Mouse (Mus musculus) inflammation-experienced regulatory T-cells, adult 6 months (primary cell): ENCODE results near the gene Rxra. TPM values are rescaled to one million over a fixed set of nuclear protein-coding genes. Genes with fewer than 3 reads are reported as not detected.
A peak's percentile ranks its signal among the peaks of the same experiment; 100 is the strongest.

ENCODE experiments used
- ATAC-seq: one replicate; pipeline ENCODE4 v1.8.0; 2017
- polyA plus RNA-seq, 3 experiments: library from polyadenylated mRNA; unstranded; fragments of 100-300 nt; shearing (Covaris generic); gene quantifications; one replicate each; pipeline ENCODE4 v1.2.1; 2017

Rxra gene
- polyA plus RNA-seq, 3 experiments from 2014 or later = 5.3 to 7.3 (median 5.7) TPM

- no peak for ATAC-seq
Observed at GRCm38 (mm10) chr2:27702904-27703666, 26.8 kb downstream of the Rxra start.

- peak; percentile 67 for ATAC-seq
Observed at GRCm38 (mm10) chr2:27703852-27704640, 27.8 kb downstream of the Rxra start.

DNA sequence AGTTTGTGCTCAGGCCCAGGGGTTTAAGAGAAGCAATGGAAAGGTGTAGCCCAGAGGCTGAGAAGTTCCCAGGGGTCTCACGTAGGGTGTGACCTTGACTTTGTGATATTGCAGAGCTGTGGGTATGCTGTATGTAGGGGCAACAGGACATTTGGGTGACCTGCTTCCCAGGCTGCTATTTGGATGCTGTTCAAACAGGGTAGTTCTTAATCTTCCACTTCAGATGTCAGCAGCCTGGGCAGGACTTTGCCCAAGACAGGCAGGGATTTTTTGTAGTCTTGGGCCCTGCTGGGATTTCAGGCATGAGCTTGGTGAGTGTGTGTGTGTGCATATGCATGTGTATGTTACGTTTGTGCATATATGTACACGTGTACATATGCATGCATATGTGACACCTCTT, 28.4 kb downstream of the Rxra start:
- ATAC-seq = no peak

DNA sequence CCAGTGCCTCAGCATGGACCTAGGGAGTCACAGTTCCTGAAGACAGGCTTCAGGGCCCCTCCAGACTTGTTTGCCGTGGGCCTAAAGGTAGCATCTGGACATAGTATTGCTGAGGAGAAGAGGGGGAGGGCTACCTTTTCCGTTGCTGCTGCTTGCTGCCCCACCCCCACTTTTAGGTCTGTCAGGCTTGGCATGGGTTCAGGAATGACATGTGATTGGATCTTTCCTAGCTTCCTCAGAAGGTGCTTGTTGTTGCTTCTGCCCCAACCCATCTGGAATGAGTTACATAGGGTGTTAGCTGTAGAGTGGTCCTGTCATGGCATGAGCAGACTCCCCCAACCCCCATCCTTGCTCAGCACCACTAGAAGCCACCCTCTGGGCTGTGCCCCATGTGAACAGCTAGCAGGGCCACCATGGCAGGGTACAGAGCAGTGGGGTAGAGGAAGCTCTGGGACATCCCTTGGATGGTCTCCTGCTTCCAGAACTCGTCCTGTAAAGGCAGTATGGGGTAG, 34.7 kb downstream of the Rxra start:
- no peak for ATAC-seq

GRCm38 (mm10) chr2:27712626-27713025, 36.4 kb downstream of the Rxra start:
- ATAC-seq = no peak

DNA sequence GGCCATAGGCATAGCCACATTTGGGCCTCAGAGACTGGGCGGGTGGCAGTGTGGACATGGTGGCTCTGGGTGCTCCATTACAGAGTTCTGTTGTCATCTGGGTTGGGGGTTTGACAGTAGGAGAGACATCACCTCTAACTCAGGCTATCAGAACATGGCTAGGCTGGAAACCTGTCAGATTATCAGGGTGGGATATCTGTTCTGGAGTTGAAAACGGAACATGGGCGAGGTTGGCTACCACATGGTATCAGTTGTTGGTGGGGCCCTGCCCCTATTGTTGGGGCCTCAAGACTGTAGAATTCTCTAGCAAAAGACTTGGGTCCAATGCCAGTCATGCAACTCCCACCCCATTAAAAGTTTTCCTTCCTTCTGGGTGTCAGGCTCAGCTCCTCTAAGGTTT, 37.1 kb downstream of the Rxra start:
- no peak for ATAC-seq

GRCm38 (mm10) chr2:27714131-27714530, 37.9 kb downstream of the Rxra start:
- no peak for ATAC-seq

DNA sequence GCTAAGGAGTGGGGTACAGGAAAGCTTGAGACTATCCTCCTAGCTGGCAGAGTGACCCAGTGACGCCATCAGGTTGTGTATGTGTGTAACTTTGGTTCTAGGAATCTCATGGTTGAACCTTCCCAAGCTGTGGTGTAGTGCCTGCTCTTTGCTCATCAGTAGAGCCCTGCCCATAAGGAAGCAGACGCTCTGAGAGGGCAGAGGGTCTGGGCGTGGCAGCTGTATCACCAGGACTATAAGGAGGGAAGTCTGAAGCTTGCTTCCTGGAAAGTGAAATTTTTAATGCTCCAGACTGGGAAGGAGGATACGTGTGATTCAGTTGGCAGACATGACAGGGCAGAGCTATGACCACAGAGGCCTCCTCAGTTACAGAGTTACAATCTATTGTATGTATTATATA, 39.0 kb downstream of the Rxra start:
- ATAC-seq = no peak

DNA sequence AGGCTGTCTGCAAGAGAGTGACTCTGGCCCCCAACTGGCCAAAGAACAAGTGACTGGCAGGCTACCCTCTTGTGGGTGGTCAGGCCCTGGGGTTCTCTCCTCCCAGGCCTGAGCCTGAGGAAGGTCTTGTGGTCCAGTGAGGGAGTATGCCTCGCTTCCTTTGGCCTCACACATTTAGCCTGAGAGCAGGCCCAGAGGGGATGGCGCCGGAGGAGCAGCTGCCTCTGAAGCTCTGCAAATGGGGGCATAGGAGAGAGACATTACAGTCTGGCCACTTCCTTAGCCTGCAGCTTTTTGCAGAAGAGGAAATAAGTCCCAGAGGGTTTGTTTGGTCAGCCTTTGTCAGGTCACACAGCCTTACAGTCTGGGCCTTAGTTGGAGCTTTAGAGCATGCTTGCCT, 40.1 kb downstream of the Rxra start:
- no peak for ATAC-seq

DNA sequence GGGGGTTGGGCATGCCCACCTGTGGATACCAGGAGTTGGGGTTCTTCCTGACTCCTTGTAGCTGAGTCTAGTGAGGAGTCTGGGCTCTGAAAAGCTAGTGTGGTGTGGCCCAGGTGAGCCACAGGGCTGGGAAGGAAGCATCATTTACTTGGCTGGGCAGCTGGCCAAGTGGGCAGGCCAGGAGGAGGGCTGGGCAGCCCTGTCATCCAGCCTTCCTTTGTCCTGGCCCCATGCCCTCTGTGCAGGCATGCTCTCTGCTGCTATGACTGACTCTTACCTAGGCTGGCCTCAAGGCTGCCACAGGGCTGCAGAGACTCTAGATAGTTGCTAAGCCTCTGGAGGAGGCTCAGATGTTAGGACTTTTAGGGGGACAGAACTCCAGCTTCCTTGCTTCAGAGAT, 42.0 kb downstream of the Rxra start:
- no peak for ATAC-seq

DNA sequence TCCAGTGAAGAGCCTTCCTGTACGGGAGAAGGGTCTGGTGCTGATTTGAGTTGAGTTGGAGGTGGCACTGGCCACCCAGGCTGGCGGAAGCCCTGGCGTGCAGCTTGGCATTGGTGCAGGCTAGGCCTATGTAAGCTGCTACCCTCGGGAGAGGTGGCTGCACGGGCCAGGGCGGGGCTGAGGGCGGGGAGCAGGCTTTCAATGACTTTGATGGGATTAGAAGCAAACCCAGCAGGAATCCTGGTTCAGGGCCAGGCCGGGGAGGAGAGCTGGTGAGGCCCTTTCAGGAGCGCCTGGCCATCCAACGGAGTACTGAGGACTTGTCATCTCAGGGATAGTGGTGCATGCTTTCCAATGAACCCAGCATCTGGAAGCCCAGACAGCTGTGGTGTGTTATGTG, 43.4 kb downstream of the Rxra start:
- ATAC-seq = no peak

- no peak for ATAC-seq
Observed at GRCm38 (mm10) chr2:27721611-27722010, 45.4 kb downstream of the Rxra start.

DNA sequence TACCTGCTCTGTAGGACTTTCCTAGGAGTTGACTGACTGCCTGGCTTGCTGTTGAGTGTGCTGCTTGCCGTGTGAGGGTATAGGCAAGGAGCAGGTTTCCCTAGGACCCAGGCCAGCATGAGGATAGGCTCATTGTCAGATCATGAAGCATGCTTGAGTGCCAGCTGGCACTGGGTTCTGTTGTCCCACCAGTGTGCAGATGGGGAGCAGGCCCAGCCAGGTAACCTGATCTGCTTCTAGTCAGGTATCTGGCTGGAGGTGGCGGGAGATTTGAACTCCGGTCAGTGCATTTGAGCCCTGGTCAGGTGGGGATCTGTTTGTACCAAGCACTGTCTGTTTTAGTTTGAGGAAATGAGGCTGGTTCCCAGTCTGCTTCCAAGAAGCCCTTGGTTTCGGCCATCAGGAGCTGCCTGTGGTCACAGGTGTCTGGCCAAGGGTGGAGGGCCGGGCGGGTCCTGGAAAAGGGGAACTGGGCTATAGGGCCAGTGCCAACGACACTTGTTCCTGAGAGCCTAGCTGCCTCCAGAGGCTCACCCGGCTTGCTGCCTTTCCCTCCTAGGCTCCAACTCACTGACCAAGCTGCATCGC, 48.6 kb downstream of the Rxra start:
- no peak for ATAC-seq

GRCm38 (mm10) chr2:27727994-27728854, 52.0 kb downstream of the Rxra start:
- peak; percentile 60 for ATAC-seq

- peak; percentile 24 for ATAC-seq
Observed at GRCm38 (mm10) chr2:27729009-27729408, 52.8 kb downstream of the Rxra start.

DNA sequence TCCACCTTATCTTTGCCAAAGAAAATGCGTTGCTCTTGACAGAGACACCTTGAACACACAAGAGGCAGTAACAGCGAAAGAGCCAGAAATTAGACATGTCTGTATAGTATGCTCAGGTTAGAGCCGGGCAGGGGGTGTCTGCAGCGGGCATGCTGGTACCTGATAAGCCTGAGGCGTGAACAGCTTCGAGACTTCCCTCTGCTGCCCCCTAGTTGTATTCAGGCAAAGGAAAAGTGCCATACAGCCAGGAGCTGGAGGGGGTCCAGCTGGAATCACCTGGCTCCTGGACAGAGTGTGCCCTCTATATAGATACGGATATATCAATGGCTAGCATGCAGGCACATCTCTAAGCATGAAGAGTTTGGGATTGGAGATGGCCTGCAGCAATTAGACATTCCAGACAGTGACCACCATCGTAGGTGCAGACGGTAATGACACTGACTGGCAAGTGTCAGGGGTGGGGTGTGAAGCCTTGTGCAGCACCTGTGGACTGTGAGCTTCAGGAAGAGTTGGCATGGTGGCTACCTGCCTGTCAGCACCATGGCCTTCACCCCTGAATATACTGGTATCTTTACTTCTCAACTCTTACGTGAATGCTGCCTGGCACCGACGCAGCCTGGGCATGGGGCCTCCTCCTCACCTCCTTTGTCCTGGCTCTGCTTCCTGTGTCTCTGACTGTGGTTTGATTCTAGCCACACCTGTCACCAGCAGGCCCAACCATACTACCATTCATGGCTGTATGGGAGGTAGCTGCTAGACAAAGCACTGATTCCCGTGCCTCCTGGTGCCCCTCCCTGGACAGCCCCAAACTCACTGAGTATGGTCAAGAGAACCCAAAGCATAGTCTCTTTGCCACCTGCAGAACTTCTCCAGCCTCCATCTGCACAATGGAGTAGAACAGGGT, 54.0 kb downstream of the Rxra start:
- ATAC-seq = no peak

GRCm38 (mm10) chr2:27733021-27733420, 56.8 kb downstream of the Rxra start:
- ATAC-seq = no peak

GRCm38 (mm10) chr2:27734328-27734727, 58.1 kb downstream of the Rxra start:
- no peak for ATAC-seq

- ATAC-seq = no peak
Observed at GRCm38 (mm10) chr2:27734800-27735199, 58.6 kb downstream of the Rxra start.

DNA sequence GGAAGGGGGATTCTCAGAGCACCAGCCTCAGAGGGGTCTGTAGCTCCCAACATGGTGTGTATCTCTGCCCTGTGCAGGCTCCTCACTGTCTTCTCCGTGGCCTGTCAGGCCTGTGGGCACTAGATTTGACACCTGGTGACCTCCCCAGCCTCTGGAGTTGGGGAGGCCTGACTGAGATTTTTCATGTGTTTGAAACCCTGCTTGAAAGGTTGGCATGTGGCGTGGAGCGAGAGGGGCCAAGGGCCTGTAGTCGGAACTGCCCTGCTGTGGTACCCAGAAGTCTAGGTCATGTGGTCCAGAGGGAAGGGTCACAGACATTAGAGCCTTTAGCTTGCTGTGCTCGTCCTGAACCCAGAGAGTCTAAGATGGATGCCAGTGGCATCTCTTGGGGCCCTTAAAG, 60.6 kb downstream of the Rxra start:
- ATAC-seq = no peak

- ATAC-seq = no peak
Observed at GRCm38 (mm10) chr2:27738396-27738795, 62.2 kb downstream of the Rxra start.
